Mouse (Mus musculus) layer of hippocampus, adult 11-12 months (tissue): Measurements from ENCODE around the gene Col15a1.

Experiments used
- DNase-seq: peaks from one replicate; pipeline ENCODE4 v3.0.0; 2022; ENCODE audit warnings: low spot score

Gene Col15a1

GRCm38 (mm10) chr4:47207969-47208420 is at the start of gene Col15a1:
TSS of gene Col15a1 (plus strand) at chr4:47208161.
- no peak for DNase-seq

GRCm38 (mm10) chr4:47161103-47161755 is 46.7 kb upstream of the Col15a1 start:
- no peak for DNase-seq

GRCm38 (mm10) chr4:47161756-47162587 is 46.0 kb upstream of the Col15a1 start:
- no peak for DNase-seq

GRCm38 (mm10) chr4:47172314-47172713 is 35.6 kb upstream of the Col15a1 start:
- no peak for DNase-seq

- DNase-seq: no peak
Observed at GRCm38 (mm10) chr4:47177101-47177500, 30.9 kb upstream of the Col15a1 start.

GRCm38 (mm10) chr4:47178261-47178961 is 29.6 kb upstream of the Col15a1 start:
- no peak for DNase-seq

- DNase-seq: no peak
Observed at GRCm38 (mm10) chr4:47179535-47179934, 28.4 kb upstream of the Col15a1 start.

- DNase-seq: no peak
Observed at GRCm38 (mm10) chr4:47184058-47184661, 23.8 kb upstream of the Col15a1 start.

GRCm38 (mm10) chr4:47186514-47186913 is 21.4 kb upstream of the Col15a1 start:
- no peak for DNase-seq

- no peak for DNase-seq
Observed at GRCm38 (mm10) chr4:47196173-47196572, 11.8 kb upstream of the Col15a1 start.

- no peak for DNase-seq
Observed at GRCm38 (mm10) chr4:47203643-47204042, 4.3 kb upstream of the Col15a1 start.

- no peak for DNase-seq
Observed at GRCm38 (mm10) chr4:47205846-47206245, 2.1 kb upstream of the Col15a1 start.

GRCm38 (mm10) chr4:47208421-47208991 is 545 bp downstream of the Col15a1 start:
- no peak for DNase-seq

- DNase-seq: no peak
Observed at GRCm38 (mm10) chr4:47209466-47209865, 1.5 kb downstream of the Col15a1 start.

- DNase-seq: no peak
Observed at GRCm38 (mm10) chr4:47218828-47219227, 10.9 kb downstream of the Col15a1 start.

- DNase-seq: no peak
Observed at GRCm38 (mm10) chr4:47219393-47219792, 11.4 kb downstream of the Col15a1 start.

- no peak for DNase-seq
Observed at GRCm38 (mm10) chr4:47220544-47220943, 12.6 kb downstream of the Col15a1 start.

- no peak for DNase-seq
Observed at GRCm38 (mm10) chr4:47222146-47222545, 14.2 kb downstream of the Col15a1 start.

- DNase-seq: no peak
Observed at GRCm38 (mm10) chr4:47225920-47226319, 18.0 kb downstream of the Col15a1 start.

GRCm38 (mm10) chr4:47227101-47227500 is 19.1 kb downstream of the Col15a1 start:
- no peak for DNase-seq

GRCm38 (mm10) chr4:47227756-47228155 is 19.8 kb downstream of the Col15a1 start:
- peak; percentile 80 for DNase-seq

GRCm38 (mm10) chr4:47228945-47229344 is 21.0 kb downstream of the Col15a1 start:
- no peak for DNase-seq
